Mouse (Mus musculus) spleen, adult 2 months (tissue): ENCODE measurements around the gene Gpsm3.

ENCODE experiments used
- CTCF ChIP-seq: fragments of 200-500 bp; IDR thresholded peaks from 2 replicates; pipeline ENCODE4 v1.5.1; 2011; ENCODE audit warnings: mild to moderate bottlenecking, inconsistent platforms; ENCODE audit not compliant: insufficient read depth, insufficient read length, insufficient replicate concordance; ENCODE audit errors: extremely low read depth
- POLR2A ChIP-seq: fragments of 200-500 bp; IDR thresholded peaks from 2 replicates; pipeline ENCODE4 v1.6.1; 2011; ENCODE audit warnings: low read depth, low read length, inconsistent platforms

- TF ChIP-seq CTCF, result no peak
- TF ChIP-seq POLR2A, result no peak
Measured at GRCm38 (mm10) chr17:34568421-34568820, 21.2 kb upstream of the Gpsm3 start.
